Mouse (Mus musculus) MN1 (cell line): ENCODE measurements around the gene Tex14.

Experiments used
- DNase-seq: peaks from one replicate; pipeline ENCODE4 v3.0.0-alpha.2; 2016; ENCODE audit warnings: low spot score

Gene Tex14

GRCm38 (mm10) chr11:87571361-87571950, 166.6 kb downstream of the Tex14 start:
- no peak for DNase-seq

GRCm38 (mm10) chr11:87573751-87574150, 168.9 kb downstream of the Tex14 start:
- DNase-seq, result no peak

GRCm38 (mm10) chr11:87574520-87575180, 169.8 kb downstream of the Tex14 start:
- no peak for DNase-seq

- no peak for DNase-seq
Measured at GRCm38 (mm10) chr11:87577601-87578248, 172.9 kb downstream of the Tex14 start.

- DNase-seq, result peak; percentile 50
Measured at GRCm38 (mm10) chr11:87578249-87578962, 173.5 kb downstream of the Tex14 start.

- peak; percentile 30 for DNase-seq
Measured at GRCm38 (mm10) chr11:87578963-87579601, 174.2 kb downstream of the Tex14 start.

GRCm38 (mm10) chr11:87579713-87580112, 174.8 kb downstream of the Tex14 start:
- no peak for DNase-seq

GRCm38 (mm10) chr11:87580543-87581085, 175.7 kb downstream of the Tex14 start:
- DNase-seq, result no peak

GRCm38 (mm10) chr11:87581161-87581865, 176.4 kb downstream of the Tex14 start:
- no peak for DNase-seq

- no peak for DNase-seq
Measured at GRCm38 (mm10) chr11:87581933-87582710, 177.3 kb downstream of the Tex14 start.

- no peak for DNase-seq
Measured at GRCm38 (mm10) chr11:87583291-87584034, 178.6 kb downstream of the Tex14 start.

GRCm38 (mm10) chr11:87584711-87585505, 180.0 kb downstream of the Tex14 start:
- no peak for DNase-seq

GRCm38 (mm10) chr11:87587211-87587874, 182.5 kb downstream of the Tex14 start:
- no peak for DNase-seq

- DNase-seq, result no peak
Measured at GRCm38 (mm10) chr11:87589605-87590004, 184.7 kb downstream of the Tex14 start.

GRCm38 (mm10) chr11:87590841-87591525, 186.1 kb downstream of the Tex14 start:
- DNase-seq, result peak; percentile 34

- peak; percentile 98 for DNase-seq
Measured at GRCm38 (mm10) chr11:87591526-87592353, 186.9 kb downstream of the Tex14 start, which contains the start of gene Mtmr4. Gene Mtmr4, plus strand, starts transcription at chr11:87592162.

GRCm38 (mm10) chr11:87592354-87592695, 187.5 kb downstream of the Tex14 start:
- no peak for DNase-seq
